Mouse (Mus musculus) lung, postnatal 0 days (tissue): ENCODE measurements around the gene Klhl9.

Experiments used
- CTCF ChIP-seq: IDR thresholded peaks from 2 replicates; pipeline ENCODE4 v1.5.1; 2016; ENCODE audit warnings: antibody characterized with exemption, mild to moderate bottlenecking
- EP300 ChIP-seq: IDR thresholded peaks from 2 replicates; pipeline ENCODE4 v1.6.1; 2016; ENCODE audit warnings: antibody characterized with exemption, mild to moderate bottlenecking, control low read depth

DNA sequence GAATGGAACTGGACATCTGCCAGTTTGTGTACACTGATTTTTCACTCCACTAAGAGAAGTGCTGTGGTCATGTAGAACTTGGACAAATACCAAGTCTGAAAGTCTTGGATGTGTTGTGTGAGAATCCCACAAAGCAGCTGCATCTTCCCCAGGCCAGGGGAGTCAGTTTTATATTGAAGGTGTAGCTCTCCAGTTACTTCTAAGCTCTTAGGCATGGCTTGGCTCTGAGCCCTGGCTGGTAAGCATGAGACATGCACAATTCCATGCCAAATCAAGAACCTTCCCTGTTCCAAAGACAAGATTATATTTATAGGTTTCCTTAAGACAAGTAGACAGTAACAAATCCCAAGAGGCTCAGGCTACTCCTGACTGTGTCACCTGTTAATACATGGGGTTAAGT lies 7.2 kb downstream of the Klhl9 start:
- TF ChIP-seq EP300 (no peak), CTCF (no peak)
